Mouse (Mus musculus) adrenal gland (tissue): ENCODE data around the gene Brd1.
"Not testable (repeated sequence)": the region's sequence is repeated elsewhere in the genome, so short reads cannot be mapped to it uniquely, and the experiment has no call there.

ENCODE experiments used
- intact Hi-C: fragments of 180-260 bp; cut with DNase I; formaldehyde crosslinking; loops from one replicate; pipeline ENCODE4 v1.15.1; 2025

The Brd1 gene

DNA sequence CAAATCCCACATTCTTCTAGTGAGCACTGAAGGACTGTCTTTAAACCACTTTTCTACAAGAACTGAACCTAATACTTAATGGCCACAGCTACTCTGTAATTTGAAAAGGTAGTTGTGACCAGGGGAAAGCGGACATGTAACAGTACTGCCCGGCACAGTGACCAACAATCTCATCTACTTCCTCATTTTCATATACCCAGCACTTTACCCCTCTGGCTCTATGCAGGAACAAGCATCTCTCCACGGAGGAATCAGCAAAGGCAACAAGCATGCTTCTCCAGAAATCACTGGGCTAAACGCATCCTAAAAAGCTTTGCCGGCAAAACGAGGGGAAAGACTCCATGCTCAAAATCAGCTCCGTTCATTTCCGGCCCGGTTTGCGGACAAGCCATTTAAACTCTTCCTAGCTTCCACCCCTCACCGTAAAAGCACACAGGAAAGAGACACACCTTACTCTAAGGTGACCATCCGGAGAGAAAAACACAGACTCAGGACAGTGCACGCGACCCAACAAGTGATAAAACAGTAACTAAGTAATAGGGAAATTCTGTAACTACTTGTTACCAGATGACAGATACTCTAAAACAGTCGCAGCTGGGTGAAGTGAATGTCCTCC, 1.5 kb downstream of the Brd1 start:
- intact Hi-C loops = no loop called here

DNA sequence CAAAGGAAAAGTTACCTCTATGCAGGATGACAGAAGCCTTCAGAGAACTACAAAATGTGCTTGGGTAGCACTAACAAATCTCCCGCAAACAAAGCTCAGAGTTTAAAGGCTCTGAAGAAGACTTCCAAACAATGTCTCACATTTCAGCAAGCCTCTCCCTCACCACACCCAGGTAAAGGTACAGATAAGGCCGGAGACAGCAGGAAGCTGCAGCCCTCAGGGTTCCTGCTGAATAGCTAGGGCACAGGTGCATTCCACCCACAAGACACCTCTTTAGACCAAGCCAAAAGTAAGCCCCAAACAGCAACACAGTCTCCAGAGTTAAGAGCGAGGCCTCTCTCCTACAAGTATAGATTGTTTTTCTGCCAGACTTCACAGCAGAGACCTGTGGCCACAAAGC, 3.3 kb downstream of the Brd1 start:
- intact Hi-C loops = no loop called here

DNA sequence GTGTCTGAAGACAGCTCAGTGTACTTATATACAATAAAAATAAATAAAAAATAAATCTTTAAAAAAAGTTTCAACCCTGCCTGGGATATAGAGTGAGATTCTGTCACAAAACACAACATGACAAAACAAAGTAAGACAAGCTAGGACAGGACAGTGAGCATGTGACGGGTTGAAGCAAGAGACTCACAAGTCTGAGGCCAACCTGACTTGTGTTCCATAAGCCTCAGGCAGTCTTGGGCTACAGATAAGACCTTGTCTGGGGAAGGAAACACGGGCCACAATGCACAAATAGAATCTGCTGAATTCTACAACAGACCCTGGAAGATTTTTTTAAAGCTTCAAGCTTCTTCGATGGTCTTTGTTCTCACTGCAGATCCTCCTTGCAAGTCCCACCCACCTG, 6.8 kb downstream of the Brd1 start:
- intact Hi-C loops = no loop called here

DNA sequence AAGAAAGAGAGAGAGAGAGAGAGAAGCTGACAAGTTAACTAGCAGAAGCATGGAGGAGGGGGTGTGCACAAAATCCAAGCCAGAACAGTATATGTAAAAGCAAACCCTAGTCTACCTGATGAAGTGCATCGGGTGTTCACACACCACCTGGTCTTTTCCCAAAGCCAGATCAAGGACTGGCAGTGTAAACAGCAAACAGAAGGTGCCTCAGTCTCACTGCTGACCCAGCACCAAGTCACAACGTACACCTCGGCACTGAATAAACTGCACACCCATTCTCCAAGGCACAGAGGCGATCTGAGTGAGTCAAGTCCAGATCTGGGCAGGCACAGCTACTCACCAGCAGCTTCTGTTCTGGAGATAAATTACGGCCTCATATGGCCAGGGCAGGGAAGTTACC, 9.0 kb downstream of the Brd1 start:
- intact Hi-C loops = no loop called here

DNA sequence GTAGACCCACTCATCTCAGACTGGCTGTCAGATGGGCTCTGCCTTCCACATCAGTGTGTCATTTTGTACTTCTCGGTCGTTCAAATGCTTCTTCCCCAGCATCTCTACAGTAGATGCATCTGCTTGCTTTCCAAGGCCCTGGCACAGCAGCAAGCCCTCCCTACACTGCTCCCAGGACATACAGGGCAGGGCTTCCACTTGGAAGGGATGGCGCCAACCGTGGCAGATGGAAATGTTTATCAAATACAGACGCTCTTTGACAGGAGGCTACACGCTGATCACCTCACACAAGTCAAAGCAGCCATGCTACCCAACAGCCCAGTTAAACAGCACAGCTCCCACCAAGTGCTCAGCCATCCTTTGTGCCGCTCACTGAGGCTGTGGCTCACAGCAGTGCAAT, 9.7 kb downstream of the Brd1 start:
- intact Hi-C loops = no loop called here

DNA sequence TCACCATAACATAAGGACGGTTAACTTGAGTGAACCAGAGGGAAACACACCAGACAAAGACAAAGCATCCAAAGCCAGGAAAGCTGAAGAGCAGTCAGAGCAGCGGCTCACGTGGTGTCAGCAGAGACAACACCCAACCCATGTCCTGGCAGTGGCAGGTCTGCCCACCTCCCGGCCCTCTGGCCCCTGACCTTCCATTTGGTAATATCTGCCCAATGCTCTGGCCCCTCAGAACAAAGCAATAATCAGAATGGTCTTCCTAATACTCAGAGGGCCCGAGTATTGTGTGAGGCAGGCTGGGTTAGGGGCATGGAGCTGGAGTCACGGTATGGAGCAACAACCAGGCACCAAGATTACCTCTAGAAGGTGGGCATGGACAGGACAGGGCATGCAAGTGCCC, 10.8 kb downstream of the Brd1 start:
- intact Hi-C loops = no loop called here

DNA sequence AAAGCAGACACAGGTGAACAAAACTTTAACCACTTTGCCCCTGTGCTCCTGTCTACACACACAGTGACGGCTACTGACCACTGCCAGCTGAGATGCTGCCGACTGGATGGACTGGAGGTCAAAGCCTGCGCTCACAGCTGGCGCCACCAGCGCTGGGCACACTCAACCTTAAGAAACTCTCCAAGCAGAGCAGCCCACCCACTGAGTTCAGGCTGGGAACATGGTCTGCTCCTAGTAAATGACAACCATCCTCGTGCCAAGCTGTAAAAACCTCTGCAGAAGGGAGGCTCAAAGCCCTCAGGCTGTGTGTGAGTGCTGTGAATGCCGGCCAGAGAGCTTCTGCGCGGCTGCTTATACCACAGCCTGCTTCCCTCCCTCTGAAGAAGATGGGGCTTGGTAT, 16.8 kb downstream of the Brd1 start:
- intact Hi-C loops = no loop called here

DNA sequence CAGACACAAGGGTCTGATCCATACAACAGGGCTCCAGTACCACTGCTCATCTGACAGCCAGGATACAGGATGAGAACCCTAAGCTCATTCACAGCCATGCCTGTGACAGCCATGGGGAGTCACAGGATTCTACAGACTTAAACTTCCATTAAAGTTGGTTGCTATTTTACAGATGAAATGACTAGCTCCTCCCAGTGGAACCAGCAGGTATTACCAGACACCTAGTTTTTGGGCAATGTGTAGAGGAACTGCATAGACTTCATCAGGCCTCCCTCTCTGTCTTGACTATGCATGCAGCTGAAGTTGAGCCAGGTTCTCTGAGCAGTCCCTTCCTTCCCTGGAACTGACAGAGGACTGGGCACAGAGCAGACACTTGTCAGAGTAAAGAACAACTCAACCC, 17.7 kb downstream of the Brd1 start:
- intact Hi-C loops = no loop called here

DNA sequence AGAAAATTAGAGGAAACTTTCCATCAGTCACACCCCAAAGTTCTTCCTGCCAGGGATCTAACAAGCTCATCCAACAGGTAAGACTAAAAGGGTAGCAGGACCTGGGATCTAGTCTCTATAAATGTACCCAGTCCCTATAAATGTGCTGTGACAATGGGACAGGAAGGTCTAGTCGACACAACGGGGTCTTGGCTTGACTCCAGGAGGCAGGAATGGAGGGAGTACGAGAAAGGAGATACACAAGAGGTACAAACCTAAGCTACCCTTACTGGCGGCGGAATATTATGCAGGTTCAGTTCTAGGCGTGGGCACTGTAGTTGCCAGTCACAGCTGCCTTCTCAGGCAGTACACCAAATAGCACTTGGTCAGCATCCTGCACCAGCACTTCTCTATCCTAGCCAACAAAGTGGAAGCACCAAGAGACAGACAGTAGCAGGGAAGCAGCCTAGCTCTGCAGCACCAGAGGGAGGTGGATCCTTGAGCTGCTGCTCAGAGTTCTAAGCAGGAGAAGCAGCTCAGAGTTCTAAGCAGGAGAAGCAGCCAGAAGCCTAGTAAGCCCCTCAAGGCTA, 19.9 kb downstream of the Brd1 start:
- intact Hi-C loops = no loop called here

DNA sequence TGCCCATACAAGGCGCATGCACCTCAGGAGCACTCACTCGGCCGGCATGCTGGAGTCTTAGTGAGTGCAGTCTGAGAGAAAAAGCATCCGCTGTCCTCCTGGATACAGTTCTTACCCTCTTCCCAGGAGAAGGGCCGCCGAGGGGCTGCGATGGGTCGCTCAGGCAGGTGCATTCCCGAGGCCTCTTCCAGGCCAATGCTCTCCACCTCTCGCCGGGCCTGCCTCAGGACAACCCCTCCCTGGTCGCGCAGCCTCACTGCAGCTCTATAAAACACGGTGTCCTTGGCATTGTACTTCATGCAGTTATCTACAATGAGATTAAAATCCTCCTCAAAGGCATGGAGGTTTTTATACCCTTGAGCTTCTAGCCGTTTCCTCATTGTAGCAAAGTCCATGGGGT, 21.5 kb downstream of the Brd1 start:
- intact Hi-C loops = no loop called here

DNA sequence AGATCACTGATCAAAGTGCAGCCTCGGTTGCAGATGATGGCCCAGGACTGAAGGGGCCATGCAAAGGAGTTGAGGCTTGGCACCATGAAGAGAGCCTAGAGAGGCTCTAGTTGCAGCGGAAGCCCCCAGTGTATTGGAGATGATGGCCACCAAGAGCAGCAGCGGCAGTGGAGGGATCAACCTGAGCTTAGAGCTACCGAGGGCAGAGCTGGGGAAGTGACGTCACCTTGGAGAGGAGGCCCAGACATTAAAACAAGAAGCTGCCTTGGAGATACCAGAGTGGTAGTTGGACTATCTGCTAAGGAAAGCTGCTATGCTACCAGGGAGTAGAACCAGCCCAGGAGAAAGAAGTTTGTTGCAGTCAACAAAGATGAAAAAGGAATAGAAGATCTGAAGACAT, 24.2 kb downstream of the Brd1 start:
- intact Hi-C loops = no loop called here

DNA sequence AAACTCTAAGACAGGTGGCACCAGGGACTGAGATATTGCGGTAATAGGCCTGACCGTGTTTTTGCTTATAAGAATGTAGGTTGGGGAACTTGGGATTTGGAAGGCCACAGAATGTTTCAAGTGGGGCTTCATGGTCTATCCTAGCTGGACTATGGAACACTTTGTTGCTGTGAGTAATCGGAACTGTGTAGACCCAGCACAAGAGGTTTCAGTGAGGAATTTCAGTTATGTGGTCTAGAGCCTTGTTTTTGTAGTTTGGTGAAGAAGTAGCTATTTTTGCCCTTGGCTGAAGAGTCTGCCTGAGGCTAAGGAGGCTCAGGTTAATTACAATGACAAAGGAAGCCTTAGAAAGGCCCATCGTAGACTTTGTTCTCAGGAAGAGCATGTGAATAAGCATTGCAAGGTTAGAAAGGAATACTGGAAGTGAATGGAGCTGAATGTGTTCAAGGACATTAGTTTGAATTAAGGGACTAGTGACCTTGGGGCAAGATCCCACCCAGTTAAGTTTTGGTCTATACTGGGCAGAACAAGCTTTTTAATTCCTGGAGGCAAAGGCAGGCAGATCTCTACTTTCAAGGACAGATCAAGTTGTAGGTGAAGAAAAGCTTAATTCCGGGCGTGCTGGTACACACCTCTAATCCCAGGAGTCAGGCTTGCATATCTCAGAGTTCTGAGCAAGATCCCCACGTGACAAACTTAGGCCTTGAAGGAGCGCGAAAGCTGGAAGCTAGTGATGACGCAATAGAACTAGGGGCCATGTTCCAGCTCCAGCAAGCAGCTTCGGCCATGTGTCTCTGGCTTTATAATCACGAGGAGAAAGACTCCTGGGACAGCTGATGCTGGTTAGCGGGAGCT, 25.1 kb downstream of the Brd1 start:
- intact Hi-C loops = no loop called here

DNA sequence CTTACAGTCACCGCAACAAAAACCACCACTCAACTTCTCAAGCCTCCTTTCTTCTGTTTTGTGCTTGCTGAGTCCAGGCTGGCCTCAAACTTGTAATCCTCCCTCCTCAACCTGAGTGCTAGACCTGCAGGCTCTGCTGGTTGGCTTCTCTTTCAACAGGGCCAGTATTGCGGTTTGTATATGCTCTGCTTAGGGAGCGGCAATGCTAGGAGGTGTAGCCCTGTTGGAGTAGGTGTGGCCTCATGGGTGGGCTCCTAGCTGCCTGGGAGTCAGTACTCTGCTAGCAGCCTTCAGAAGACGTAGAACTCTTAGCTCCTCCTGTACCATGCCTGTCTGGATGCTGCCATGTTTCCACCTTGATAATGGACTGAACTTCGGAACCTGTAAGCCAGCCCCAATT, 25.8 kb downstream of the Brd1 start:
- intact Hi-C loops = no loop called here

DNA sequence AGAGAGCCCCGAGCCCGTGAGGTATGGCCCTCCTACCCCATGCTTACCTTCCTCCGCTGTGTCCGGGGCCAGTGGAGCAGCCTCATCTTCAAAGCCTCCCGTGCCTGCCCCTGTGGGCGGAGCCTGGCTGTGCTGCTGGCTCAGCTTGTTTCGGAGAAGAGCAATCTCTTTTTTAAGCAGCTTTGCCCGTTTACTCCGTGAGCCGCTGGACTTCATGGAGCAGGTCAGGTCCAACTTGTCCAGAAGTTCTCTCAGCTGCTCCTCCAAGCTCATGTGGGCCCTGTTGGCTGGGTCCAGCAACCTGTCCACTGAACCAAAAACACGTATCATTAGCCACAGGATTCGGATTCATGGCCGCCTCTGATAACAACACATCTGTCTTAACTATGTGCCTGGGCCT, 27.0 kb downstream of the Brd1 start:
- intact Hi-C loops = not testable (repeated sequence)

DNA sequence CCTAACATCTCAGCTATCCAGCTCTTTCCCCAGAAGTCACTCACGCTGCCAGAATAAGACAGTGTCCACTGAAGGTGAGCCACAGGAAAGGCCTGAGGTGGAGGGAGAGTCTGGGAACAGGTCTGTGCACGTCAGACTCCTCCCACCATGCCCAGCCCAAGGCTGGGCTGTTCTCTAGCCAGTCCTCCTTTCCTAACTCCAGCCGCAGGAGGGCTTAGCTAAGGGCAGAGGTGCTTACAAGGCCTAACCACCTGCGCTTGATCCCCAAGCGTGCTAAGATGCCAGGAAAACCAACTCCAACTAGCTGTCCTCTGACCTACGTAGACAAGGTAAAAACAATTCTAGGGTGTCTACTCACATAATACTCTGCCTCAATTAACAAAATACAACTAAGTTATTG, 27.7 kb downstream of the Brd1 start:
- intact Hi-C loops = no loop called here

DNA sequence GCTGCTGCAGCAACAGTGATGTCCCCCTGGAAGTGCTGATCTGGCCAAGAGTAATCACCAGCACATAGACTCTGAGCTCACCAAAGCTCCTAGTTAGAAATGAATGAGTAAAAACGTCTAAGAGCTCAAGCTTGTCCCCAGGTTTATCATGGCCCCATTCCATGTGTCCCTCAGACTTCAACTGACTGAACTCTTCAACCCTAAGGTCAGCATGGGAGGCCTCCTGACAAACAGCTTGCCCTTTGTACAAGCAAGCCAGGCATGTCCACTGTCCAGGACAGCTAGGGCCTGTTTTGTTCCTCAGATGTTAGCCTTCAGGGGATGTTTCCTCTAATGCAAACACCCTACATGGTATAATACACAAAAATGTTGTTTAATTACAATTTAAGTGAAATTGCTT, 29.7 kb downstream of the Brd1 start:
- intact Hi-C loops = no loop called here

DNA sequence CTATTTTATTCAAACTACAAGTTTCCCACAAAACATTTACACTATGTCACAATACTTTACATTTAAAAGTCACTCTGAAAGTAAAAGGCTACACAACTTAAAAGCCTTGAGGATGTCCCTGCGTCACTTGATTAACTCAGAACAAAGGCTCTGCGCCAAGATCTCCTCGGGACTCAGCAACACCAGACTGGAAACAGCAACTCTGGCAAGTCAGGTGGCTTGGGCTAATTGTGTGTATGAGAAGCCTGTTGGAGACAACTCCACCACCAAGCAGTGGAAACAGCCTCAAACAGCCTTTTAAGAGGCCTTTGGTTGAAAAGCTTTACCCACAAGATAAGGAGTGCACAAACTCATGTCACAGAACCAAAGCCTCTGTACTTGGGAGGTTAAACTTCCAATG, 31.5 kb downstream of the Brd1 start:
- intact Hi-C loops = no loop called here

DNA sequence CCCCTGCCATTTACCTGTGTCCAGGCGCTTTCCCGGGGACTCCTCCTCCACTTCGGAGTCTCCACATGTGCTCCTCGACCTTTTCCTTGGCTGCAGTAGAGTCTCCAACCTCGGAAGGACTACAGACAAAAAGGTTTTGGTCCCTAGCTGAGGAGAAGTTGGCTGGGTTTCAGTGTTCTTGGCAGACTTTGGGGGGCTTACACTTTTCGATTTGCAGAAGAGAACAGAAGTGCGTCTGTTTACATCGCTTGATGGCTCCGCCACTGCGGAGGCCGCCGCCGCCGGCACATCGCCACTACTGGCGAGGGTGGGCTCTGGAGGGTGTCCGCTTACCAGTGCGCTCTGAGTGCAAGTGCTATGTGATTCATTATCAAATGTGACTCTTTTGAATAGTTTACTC, 33.3 kb downstream of the Brd1 start:
- intact Hi-C loops = no loop called here

DNA sequence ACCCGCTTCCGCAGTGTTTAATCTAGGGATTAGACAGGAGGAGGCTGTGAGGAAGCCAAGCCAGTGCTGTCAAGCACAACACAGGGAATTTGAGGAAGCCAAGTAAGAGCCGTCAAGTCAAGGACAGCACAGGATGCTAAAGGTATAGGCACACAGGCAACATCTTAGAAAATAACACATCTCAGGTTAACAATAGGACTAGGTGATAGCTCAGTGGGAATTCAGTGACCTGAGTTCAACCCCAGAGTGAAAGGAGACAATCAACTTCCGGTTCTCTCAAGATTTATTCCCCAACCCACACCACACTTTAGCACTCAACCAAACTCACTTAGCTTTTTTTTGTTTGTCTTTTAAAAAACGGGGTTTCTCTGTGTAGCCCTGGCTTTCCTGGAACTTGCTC, 34.5 kb downstream of the Brd1 start:
- intact Hi-C loops = no loop called here

DNA sequence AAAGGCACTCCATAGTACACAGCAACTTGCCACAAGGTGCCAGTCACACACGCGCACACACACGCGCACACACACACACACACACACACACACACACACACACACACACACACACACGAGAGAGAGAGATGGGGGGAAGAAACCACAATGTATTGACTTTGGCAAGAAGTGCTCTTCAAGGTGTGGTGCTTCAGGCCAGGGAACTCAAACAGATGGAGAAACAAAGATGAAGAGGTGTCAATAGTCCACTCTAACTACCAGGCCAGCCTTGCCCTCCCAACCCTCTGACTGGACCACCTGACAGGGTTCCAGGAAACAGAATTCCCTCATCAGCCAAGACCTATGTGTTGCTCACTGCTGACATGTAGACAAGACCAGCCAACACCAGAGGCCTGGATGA, 36.4 kb downstream of the Brd1 start:
- intact Hi-C loops = no loop called here

DNA sequence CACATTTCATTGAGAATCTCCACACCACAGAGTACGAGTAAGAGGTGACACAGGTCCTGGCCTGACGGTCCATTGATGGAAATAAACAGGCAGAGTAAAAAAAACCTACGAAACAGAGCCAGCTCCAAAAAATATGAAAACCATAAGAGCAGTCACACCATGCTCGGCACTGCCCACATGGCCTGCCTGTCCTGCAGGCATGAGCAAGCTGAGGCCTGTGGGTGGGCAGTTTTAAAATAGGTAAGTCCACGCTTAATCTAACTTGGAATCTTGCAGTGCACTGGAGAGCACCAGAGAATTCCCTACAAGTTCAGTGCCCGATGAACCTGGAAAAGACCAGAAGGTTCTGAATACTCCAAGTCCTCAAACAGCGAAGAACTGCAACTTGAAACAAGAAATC, 38.0 kb downstream of the Brd1 start:
- intact Hi-C loops = no loop called here

DNA sequence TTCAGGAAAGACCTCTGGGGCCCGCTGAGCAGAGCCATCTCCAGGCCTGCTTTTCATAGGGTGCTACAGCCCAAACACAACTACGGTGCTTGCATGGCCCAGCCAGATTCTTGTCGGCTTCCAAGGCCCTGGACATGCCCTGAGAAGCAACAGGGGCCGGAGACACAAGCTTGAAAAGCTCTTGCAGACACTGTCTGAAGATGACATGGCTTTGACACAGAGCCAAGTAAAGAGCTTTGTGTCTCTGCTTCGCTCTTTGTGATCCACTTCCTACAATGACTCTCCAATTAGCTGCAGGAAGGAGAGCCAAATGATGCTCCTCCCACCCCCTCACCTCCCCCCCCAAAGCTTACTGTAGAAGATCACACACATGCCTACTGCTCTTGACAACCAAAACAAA, 40.0 kb downstream of the Brd1 start:
- intact Hi-C loops = no loop called here

DNA sequence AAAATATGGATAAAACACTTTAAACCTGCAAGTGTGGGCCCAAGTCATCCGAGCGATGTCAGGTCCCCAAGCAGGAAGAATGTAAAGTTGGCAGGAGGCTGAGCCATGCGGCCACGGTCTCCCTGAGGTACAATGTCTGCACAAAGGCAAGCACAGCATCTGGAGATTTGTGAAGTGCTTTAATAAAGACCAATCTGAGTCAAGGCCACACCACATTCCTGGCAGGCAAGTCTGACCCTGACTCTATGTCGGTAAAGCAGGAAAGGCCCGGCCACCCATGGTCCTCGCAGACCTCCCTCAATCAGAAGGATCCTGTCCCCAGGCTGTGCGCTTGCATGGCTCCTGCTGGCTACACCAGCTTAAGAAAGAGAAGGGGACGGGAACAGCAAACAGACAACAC, 41.3 kb downstream of the Brd1 start:
- intact Hi-C loops = no loop called here
